Mouse (Mus musculus) spleen, adult 10 weeks (tissue): ENCODE data around the gene Irf7. TPM values are rescaled to one million over a fixed set of nuclear protein-coding genes. Genes with fewer than 3 reads are reported as not detected.

Experiments used
- polyA plus RNA-seq: library from polyadenylated mRNA; stranded (reverse); fragments of 350-450 nt; fragmentation: Illumina TruSeq; extraction: RNeasy Lipid Tissue Mini Kit (QIAGEN cat#74804); gene quantifications from one replicate; pipeline ENCODE4 v1.2.3, GENCODE M21; 2015; ENCODE audit warnings: low replicate concordance; ENCODE audit not compliant: insufficient read depth

Irf7 gene
- polyA plus RNA-seq: 74.7 TPM

DNA sequence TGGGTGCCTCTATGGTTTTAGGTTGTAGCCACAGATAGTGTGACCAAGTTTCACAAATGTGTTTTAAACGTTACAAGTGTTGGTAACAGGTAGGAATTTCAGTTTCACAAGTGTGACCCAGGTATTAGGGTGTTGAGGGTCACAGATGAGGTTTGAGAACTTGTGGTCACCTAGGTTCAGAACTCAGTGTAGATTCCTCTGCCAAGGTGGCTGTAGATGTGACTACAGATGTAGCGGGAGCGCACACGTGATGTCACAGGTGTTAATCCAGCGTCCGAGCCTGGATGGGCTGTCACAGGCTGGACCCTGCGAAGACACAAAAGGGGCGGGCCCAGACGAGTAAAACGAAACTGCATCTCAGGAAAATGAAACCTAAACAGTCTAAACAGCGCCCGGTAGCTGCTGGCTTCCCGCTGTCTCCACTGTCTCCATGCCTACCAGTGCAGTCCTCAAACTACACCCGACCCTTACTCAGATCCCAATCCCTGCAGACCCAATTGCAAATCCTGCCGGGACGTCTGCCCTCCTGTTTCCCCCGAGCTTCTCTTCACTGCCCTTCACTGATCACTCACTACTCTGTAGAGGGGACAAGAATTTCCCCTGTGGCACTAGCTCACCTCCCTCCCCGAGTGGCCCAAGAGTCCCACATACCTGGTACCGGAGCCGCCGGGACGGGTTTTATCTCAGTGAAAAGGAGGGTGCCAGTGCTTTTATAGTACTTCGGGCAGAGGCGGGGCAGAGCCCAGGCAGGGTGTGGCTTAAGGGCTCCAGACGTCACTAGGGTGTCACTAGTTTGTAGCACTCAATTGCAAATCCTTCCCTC, at the start of gene Irf7:
Gene Irf7, minus strand, starts transcription at position 743 of the 823 bp plus-strand sequence.

DNA sequence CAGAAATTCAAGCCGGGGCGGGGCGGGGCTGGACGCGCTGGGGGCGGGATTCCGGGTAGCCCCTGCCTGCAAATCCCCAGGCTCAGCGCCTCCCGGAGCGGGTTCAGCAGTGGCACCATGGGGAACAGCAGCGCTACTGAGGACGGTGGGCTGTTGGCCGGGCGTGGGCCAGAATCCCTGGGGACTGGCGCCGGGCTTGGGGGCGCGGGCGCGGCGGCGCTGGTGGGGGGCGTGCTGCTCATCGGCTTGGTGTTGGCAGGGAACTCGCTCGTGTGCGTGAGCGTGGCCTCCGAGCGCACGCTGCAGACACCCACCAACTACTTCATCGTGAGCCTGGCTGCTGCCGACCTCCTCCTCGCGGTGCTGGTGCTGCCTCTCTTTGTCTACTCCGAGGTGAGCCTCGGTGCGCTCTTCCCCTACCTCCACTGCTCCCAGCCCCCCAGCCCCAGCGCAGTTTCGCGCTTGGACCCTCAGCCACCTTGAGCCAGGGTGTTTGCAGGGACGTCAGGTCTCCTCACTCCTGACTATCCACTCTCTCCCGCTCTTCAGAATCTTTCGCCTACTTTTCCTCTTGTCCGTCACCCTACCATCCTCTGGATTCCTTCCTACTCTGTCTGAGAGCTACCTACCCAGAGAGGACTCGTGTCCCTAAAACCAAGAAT, 25.8 kb upstream of the Irf7 start, which contains the start of gene Drd4:
Gene Drd4, plus strand, starts transcription at position 86 of the 662 bp plus-strand sequence.

DNA sequence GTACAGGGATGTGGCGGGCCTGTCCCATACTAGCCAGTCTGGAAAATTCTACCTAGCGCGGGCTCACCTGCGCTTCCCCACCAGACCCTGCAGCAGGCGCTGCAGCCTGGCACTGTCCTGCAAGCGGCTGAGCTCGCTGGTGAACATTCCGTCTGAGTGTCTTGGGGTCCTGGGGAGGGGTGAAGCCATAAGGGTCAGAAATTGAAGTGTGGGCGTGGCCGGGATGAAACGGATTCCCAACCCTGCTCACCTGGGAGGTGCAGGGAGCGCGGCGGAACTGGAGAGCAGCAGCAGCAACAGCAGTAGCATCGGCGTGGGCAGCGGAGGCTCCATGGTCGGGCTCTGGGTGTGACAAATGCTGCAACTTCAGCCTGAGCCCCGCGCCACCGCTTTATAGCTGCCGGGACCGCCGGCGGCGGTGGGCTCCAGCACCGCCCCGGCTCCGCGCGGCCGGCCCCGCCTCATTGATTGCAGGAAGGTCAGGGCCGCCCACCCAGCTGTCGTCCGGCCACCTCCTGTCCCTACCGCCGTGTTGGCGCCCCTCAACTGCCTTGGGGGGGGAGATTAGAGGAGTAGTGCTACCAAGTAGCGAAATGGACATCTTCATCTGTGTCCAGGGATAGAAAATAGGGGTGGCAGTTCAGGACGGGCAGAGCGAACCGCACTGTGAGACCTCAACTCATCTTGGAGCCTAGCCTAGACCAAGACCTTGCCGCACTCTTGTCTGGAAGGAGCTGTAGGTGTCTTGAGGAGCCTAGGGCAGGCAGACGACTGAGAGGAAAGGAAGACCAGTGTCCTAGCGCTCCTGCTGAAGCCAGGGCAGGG, 12.7 kb upstream of the Irf7 start, which contains the start of gene Sct:
Gene Sct, minus strand, starts transcription at position 368 of the 825 bp plus-strand sequence.

DNA sequence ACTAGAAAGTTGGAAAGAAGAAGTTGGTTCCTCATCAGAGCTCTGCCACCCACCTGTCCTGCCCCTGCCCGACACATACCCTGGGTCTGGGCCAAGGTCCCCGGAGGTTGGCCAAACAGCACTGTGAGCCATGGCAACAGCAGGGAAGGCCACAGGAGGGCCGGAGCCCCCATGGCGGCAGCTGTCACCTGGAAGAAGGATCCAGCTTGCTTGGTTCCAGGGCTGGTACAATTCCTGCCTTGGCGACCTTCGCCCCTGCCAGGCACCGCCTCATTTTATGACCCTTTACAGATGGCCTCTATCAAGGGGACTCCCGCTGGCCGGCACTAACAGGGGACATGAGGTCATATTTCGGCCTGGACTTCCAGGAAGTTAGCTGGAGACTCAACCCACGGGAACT, 10.3 kb upstream of the Irf7 start, which contains the start of gene Cdhr5:
Gene Cdhr5, minus strand, starts transcription at position 241 of the 400 bp plus-strand sequence.

DNA sequence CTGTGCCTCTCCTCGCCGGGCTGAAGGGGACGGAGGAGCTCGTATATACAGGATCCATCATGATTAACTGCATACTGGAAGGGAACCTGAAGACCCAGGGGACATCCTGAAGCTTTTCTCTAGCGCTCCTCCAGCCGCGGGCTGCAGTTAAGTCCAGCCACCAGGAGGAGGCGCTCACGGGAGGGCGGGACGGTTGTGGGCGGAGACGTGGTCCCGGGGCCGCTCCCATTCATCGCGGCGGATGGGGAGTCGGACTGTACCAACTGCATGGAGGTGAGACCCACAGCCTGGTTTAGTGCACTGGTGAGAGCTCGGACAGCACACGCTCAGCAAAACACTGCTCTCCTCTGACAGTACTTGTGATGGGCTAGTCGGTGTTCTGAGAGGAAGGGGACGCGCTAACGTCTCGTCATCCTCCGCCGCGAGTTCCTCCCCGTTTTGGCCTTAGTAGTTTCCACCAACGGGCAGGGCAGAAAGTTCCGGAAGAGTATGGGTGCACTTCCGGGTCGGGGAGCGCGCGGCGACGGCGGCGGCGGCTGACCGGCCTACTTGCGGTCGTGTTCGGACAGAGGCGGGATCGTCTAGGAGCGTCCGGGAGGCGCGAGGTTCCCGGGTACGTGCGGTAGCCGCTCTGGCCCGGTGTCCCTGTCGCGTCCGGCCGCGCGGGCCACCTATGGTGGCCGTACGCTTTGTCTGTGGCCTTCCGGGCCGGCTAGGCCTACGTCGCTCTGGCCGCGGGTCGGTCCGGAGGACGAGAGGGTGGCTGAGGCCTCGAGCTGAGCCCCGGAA, 37.8 kb downstream of the Irf7 start, which contains the start of gene Phrf1:
Gene Phrf1, plus strand, starts transcription at position 506 of the 789 bp plus-strand sequence.

GRCm38 (mm10) chr7:141215101-141215879, 51.0 kb downstream of the Irf7 start, which contains the start of gene Rassf7:
Rassf7 (plus strand) TSS chr7:141215860.

GRCm38 (mm10) chr7:141213605-141214235, 52.6 kb downstream of the Irf7 start, which contains the start of gene Lmntd2:
Lmntd2 (minus strand) TSS chr7:141214080.

Other genes with a start within 250 kb of the Irf7 start
- gene Ifitm6, start 248.6 kb downstream of the Irf7 start, polyA plus RNA-seq: 60.0 TPM
- gene Gm17387, start 237.3 kb downstream of the Irf7 start, polyA plus RNA-seq: not detected
- 0.21 TPM for gene B4galnt4, start 205.4 kb downstream of the Irf7 start, polyA plus RNA-seq
- 14.6 TPM for gene Pkp3, start 188.3 kb downstream of the Irf7 start, polyA plus RNA-seq
- 22.3 TPM for gene Sigirr, start 165.9 kb downstream of the Irf7 start, polyA plus RNA-seq
- not detected for gene Ano9, start 148.7 kb downstream of the Irf7 start, polyA plus RNA-seq
- 20.3 TPM for gene Ptdss2, start 144.1 kb downstream of the Irf7 start, polyA plus RNA-seq
- gene Rnh1, start 93.6 kb downstream of the Irf7 start, polyA plus RNA-seq: 38.6 TPM
- gene Hras, start 72.5 kb downstream of the Irf7 start, polyA plus RNA-seq: 16.9 TPM
- gene Lrrc56, start 72.3 kb downstream of the Irf7 start, polyA plus RNA-seq: 1.5 TPM
- gene Lmntd2, start 52.4 kb downstream of the Irf7 start, polyA plus RNA-seq: 2.9 TPM
- gene Rassf7, start 50.6 kb downstream of the Irf7 start, polyA plus RNA-seq: 3.6 TPM
- 70.7 TPM for gene Phrf1, start 37.7 kb downstream of the Irf7 start, polyA plus RNA-seq
- 0.19 TPM for gene Cdhr5, start 10.3 kb upstream of the Irf7 start, polyA plus RNA-seq
- not detected for gene Sct, start 12.7 kb upstream of the Irf7 start, polyA plus RNA-seq
- not detected for gene Drd4, start 25.5 kb upstream of the Irf7 start, polyA plus RNA-seq
- 23.2 TPM for gene Deaf1, start 61.2 kb upstream of the Irf7 start, polyA plus RNA-seq
- gene Tmem80, start 61.3 kb upstream of the Irf7 start, polyA plus RNA-seq: 56.8 TPM
- gene Eps8l2, start 72.4 kb upstream of the Irf7 start, polyA plus RNA-seq: 0.76 TPM
- gene Taldo1, start 125.7 kb upstream of the Irf7 start, polyA plus RNA-seq: 140 TPM
- gene Gatd1, start 147.7 kb upstream of the Irf7 start, polyA plus RNA-seq: 38.7 TPM
- not detected for gene Cend1, start 163.0 kb upstream of the Irf7 start, polyA plus RNA-seq
- gene Slc25a22, start 171.4 kb upstream of the Irf7 start, polyA plus RNA-seq: 10.7 TPM
- gene Pidd1, start 177.5 kb upstream of the Irf7 start, polyA plus RNA-seq: 4.4 TPM
- 512 TPM for gene Rplp2, start 180.9 kb upstream of the Irf7 start, polyA plus RNA-seq
- 29.7 TPM for gene Pnpla2, start 188.7 kb upstream of the Irf7 start, polyA plus RNA-seq
- 4.5 TPM for gene Cracr2b, start 194.6 kb upstream of the Irf7 start, polyA plus RNA-seq
- gene Cd151, start 200.9 kb upstream of the Irf7 start, polyA plus RNA-seq: 31.2 TPM
- gene Polr2l, start 208.7 kb upstream of the Irf7 start, polyA plus RNA-seq: 6.3 TPM
- gene Tspan4, start 208.8 kb upstream of the Irf7 start, polyA plus RNA-seq: 22.2 TPM